Mouse (Mus musculus) cerebellum, postnatal 36 days (tissue): ENCODE data around the gene Wdr25.

Source experiments
- DNase-seq, 2 experiments: peaks; one replicate each; pipeline ENCODE4 v3.0.0; 2021 to 2022; ENCODE audit warnings: mixed read lengths in 2 of 2

Gene Wdr25

GRCm38 (mm10) chr12:109074106-109074505 is 180.7 kb downstream of the Wdr25 start:
- no peak for DNase-seq

- no peak for DNase-seq
Measured at GRCm38 (mm10) chr12:109074777-109075285, 181.4 kb downstream of the Wdr25 start.

DNA sequence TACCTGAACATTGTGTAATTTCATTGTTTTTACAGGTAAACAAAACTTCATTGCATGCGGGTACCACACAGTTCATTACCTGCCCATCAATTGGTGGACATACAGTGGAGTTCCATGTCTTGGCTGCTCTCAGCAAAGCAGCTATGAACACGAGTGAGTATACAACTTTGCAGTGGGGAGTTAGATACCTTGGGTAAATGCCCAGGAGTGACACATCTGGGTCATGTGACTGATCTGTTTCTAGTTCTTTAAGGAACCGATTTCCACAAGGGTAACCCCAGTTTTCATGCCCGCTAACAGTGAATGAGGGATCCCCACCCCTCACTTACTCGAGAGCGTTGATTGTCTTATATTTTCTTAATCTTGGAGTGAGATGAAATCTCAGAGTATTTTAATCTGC is 183.6 kb downstream of the Wdr25 start:
- no peak for DNase-seq
